Mouse (Mus musculus): ENCODE measurements around the gene Jmjd6.

GRCm38 (mm10) chr11:116825230-116825629, 18.0 kb downstream of the Jmjd6 start:
- TF ChIP-seq MXI1 (IDR thresholded peaks at IDR 0.05; ENCODE audit: low read depth, low read length) (no peak), POLR2A (IDR thresholded peaks at IDR 0.05; ENCODE audit: control insufficient read depth in 1 of 2, insufficient read depth in 1 of 2, low read depth in 1 of 2, low read length in 2 of 2, poor library complexity in 1 of 2) (no peak), ELF1 (IDR thresholded peaks at IDR 0.05; ENCODE audit: low read depth, low read length) (no peak), RAD21 (IDR thresholded peaks at IDR 0.05; ENCODE audit: low read depth, low read length) (no peak)
